Mouse (Mus musculus) megakaryocyte progenitor cell, adult 5-6 weeks (primary cell): ENCODE results near the gene Ampd2. TPM values are rescaled to one million over a fixed set of nuclear protein-coding genes. Genes with fewer than 3 reads are reported as not detected.

ENCODE experiments used
- total RNA-seq, 2 experiments: library from RNA; stranded (forward) in 1 of 2; stranded (reverse) in 1 of 2; fragments of 157-497, 149-512 nt in 1 of 2; fragments of 200-1000 nt in 1 of 2; gene quantifications; 2 replicates each; pipeline versions ENCODE4 v1.2.3 to v1.2.4; 2015 to 2017

Ampd2 gene
- total RNA-seq, 2 experiments from 2014 or later = 48.4 to 52.9 TPM

Other genes with a start within 250 kb of the Ampd2 start
- gene Eps8l3, start 209.4 kb downstream of the Ampd2 start, total RNA-seq (2015) = 0.07 and 0.12 TPM in 2 replicates
- not detected in 2 replicates for gene Eps8l3, start 209.4 kb downstream of the Ampd2 start, total RNA-seq (2017)
- gene Gstm5, start 190.8 kb downstream of the Ampd2 start, total RNA-seq (2015) = 38.2 and 61.5 TPM in 2 replicates
- 23.6 and 30.6 TPM in 2 replicates for gene Gstm5, start 190.8 kb downstream of the Ampd2 start, total RNA-seq (2017)
- 4.4 and 5.7 TPM in 2 replicates for gene Gstm7, start 154.8 kb downstream of the Ampd2 start, total RNA-seq (2015)
- gene Gstm7, start 154.8 kb downstream of the Ampd2 start, total RNA-seq (2017) = 1.6 and 1.9 TPM in 2 replicates
- 0.22 TPM in 1 of 2 replicates, not detected in the other for gene Gstm6, start 142.9 kb downstream of the Ampd2 start, total RNA-seq (2015)
- not detected in 2 replicates for gene Gstm6, start 142.9 kb downstream of the Ampd2 start, total RNA-seq (2017)
- gene Gstm3, start 117.4 kb downstream of the Ampd2 start, total RNA-seq (2015) = not detected in 2 replicates
- not detected in 2 replicates for gene Gstm3, start 117.4 kb downstream of the Ampd2 start, total RNA-seq (2017)
- gene Gstm2, start 100.2 kb downstream of the Ampd2 start, total RNA-seq (2015) = 2.1 and 2.2 TPM in 2 replicates
- 4.8 and 6.8 TPM in 2 replicates for gene Gstm2, start 100.2 kb downstream of the Ampd2 start, total RNA-seq (2017)
- 1,143 and 1,246 TPM in 2 replicates for gene Gstm1, start 68.7 kb downstream of the Ampd2 start, total RNA-seq (2015)
- gene Gstm1, start 68.7 kb downstream of the Ampd2 start, total RNA-seq (2017) = 511 and 599 TPM in 2 replicates
- gene Gstm4, start 41.8 kb downstream of the Ampd2 start, total RNA-seq (2015) = 12.5 and 15.8 TPM in 2 replicates
- gene Gstm4, start 41.8 kb downstream of the Ampd2 start, total RNA-seq (2017) = 15.1 and 22.1 TPM in 2 replicates
- gene Gnat2, start 6.1 kb upstream of the Ampd2 start, total RNA-seq (2015) = 0.72 and 1.8 TPM in 2 replicates
- gene Gnat2, start 6.1 kb upstream of the Ampd2 start, total RNA-seq (2017) = 1.0 and 2.0 TPM in 2 replicates
- 143 and 147 TPM in 2 replicates for gene Gnai3, start 59.5 kb upstream of the Ampd2 start, total RNA-seq (2015)
- gene Gnai3, start 59.5 kb upstream of the Ampd2 start, total RNA-seq (2017) = 167 TPM in 2 replicates
- gene Gpr61, start 68.2 kb upstream of the Ampd2 start, total RNA-seq (2015) = not detected in 2 replicates
- not detected in 2 replicates for gene Gpr61, start 68.2 kb upstream of the Ampd2 start, total RNA-seq (2017)
- 1.3 and 1.8 TPM in 2 replicates for gene Amigo1, start 99.7 kb upstream of the Ampd2 start, total RNA-seq (2015)
- 2.3 and 3.6 TPM in 2 replicates for gene Amigo1, start 99.7 kb upstream of the Ampd2 start, total RNA-seq (2017)
- gene Cyb561d1, start 114.6 kb upstream of the Ampd2 start, total RNA-seq (2015) = 2.3 and 2.5 TPM in 2 replicates
- 3.7 and 5.4 TPM in 2 replicates for gene Cyb561d1, start 114.6 kb upstream of the Ampd2 start, total RNA-seq (2017)
- 4.0 and 4.2 TPM in 2 replicates for gene Atxn7l2, start 124.3 kb upstream of the Ampd2 start, total RNA-seq (2015)
- gene Atxn7l2, start 124.3 kb upstream of the Ampd2 start, total RNA-seq (2017) = 1.6 and 3.0 TPM in 2 replicates
- not detected in 2 replicates for gene Sypl2, start 140.0 kb upstream of the Ampd2 start, total RNA-seq (2015)
- not detected in 2 replicates for gene Sypl2, start 140.0 kb upstream of the Ampd2 start, total RNA-seq (2017)
- gene Psma5, start 170.3 kb upstream of the Ampd2 start, total RNA-seq (2015) = 308 and 312 TPM in 2 replicates
- 290 and 314 TPM in 2 replicates for gene Psma5, start 170.3 kb upstream of the Ampd2 start, total RNA-seq (2017)
- gene Sort1, start 197.4 kb upstream of the Ampd2 start, total RNA-seq (2015) = 53.8 and 58.9 TPM in 2 replicates
- 45.5 and 51.2 TPM in 2 replicates for gene Sort1, start 197.4 kb upstream of the Ampd2 start, total RNA-seq (2017)